ENCODE assay signal across 9 mouse cellular contexts in genomic region chr11:115160016-115160797, GRCm38 (mm10). TPM values are rescaled to one million over a fixed set of nuclear protein-coding genes. Genes with fewer than 3 reads are reported as not detected.
DNase-seq lines count a peak whose midpoint lies in the region; ATAC-seq and TF ChIP-seq lines count a peak whose summit lies in the region.
"Had no signal": no experiment of that assay in that cellular context is flagged by ENCODE, and none has a peak within 500 bp of the region (broad histone marks: within the 10 kb centered on the region; RNA-seq: fewer than 3 reads in every experiment).

No protein-coding gene starts in this region.

- H3K36me3 ChIP-seq in testis, adult 2 months (ENCODE audit: control insufficient read depth, insufficient read depth, low read length): no peaks in the 10 kb centered on the region
- no peaks in the 10 kb centered on the region for H3K36me3 ChIP-seq in splenic B cell, adult 2 months (ENCODE audit: control insufficient read depth, insufficient read depth, low read length, poor library complexity, severe bottlenecking)
- H3K36me3 ChIP-seq: heart, embryonic 15.5 days had no signal

- no peak for ATAC-seq in megakaryocyte-erythroid progenitor cell, adult 5-6 weeks (replicated peaks; ENCODE audit: low FRiP score, low TSS enrichment, poor library complexity, severe bottlenecking)

- no peak overlapping the region for H3K4me3 ChIP-seq in testis, adult 2 months (ENCODE audit: control insufficient read depth, low read depth, low read length)
- no peak overlapping the region for H3K4me3 ChIP-seq in lung, adult 2 months (replicated peaks; ENCODE audit: extremely low read depth, low read depth, low read length)
- H3K4me3 ChIP-seq: heart, embryonic 15.5 days had no signal

- no peak overlapping the region for H3K27ac ChIP-seq in testis, adult 2 months (ENCODE audit: control insufficient read depth, insufficient read depth, low read depth, low read length)
- H3K27ac ChIP-seq: heart, embryonic 15.5 days had no signal

- peaks cover 22% of the 10 kb centered on the region for H3K4me1 ChIP-seq in testis, adult 2 months (ENCODE audit: control insufficient read depth, insufficient read depth, low read length)
- H3K4me1 ChIP-seq in lung, adult 2 months (ENCODE audit: control insufficient read depth, insufficient read depth, low read length): 0 out of 2 replicates have a peak, but pooled peaks cover 3% of the 10 kb centered on the region

- TF ChIP-seq CTCF in testis, adult 2 months (IDR thresholded peaks at IDR 0.05; ENCODE audit: control insufficient read depth, insufficient read depth, insufficient replicate concordance, low read depth, low read length): peak; percentile 54
- peak; percentile 79 for TF ChIP-seq CTCF in lung, adult 2 months (IDR thresholded peaks at IDR 0.05; ENCODE audit: insufficient read depth, low read length)

- WGBS in lung, adult 2 months: 58% methylated on average over 11 of the region's 11 CpGs

- DNase-seq in testis, postnatal 14 days (ENCODE audit: low spot score): no peak
- DNase-seq in adrenal gland, adult 2 months: peak; percentile 88
- DNase-seq in embryo, embryonic 10.5 days (ENCODE audit: low spot score): peak; percentile 71
- DNase-seq in kidney, adult 8-10 months: peak; percentile 91 to 98
- peak; percentile 97 for DNase-seq in lung, adult 2 months
- DNase-seq in splenic B cell, adult 2 months (ENCODE audit: low read depth, low spot score): peak; percentile 80

- no peak for TF ChIP-seq POLR2A in testis, adult 2 months (IDR thresholded peaks at IDR 0.05; ENCODE audit: control insufficient read depth, low read depth, low read length)
- no peak for TF ChIP-seq POLR2A in lung, adult 2 months (IDR thresholded peaks at IDR 0.05; ENCODE audit: borderline replicate concordance, extremely low read depth, low read depth, low read length)

- peaks cover 2% of the 10 kb centered on the region for H3K27me3 ChIP-seq in testis, adult 2 months (ENCODE audit: control insufficient read depth, insufficient read depth, low read length)
- no peaks in the 10 kb centered on the region for H3K27me3 ChIP-seq in splenic B cell, adult 2 months (ENCODE audit: control insufficient read depth, insufficient read depth, low read length, poor library complexity, severe bottlenecking)

RNA-seq across cellular contexts. Expression of gene Slc9a3r1, which starts 2.9 kb away (rescaled TPM):
- 21.2 and 29.7 TPM in 2 replicates for polyA plus RNA-seq in testis, adult 2 months (2012; rRNA removed)
- 10 to 100 TPM; 15.6 to 26.2 TPM for total RNA-seq in adrenal gland, adult 2 months (2021)
- 14.8 and 15.0 TPM in 2 replicates for polyA plus RNA-seq in adrenal gland, adult 2 months (2012; rRNA removed)
- 46.8 and 60.1 TPM in 2 replicates for polyA plus RNA-seq in lung, adult 2 months (2012; rRNA removed)
- total RNA-seq in megakaryocyte-erythroid progenitor cell, adult 5-6 weeks (2014; fragmentation: Nextera tagmentation): 20.4 and 22.2 TPM in 2 replicates
- 25.9 and 28.3 TPM in 2 replicates for total RNA-seq in megakaryocyte-erythroid progenitor cell, adult 5-6 weeks (2017)

RNA-seq across cellular contexts. Expression of gene Cd300lf, which starts 26.4 kb away (rescaled TPM):
- polyA plus RNA-seq in testis, adult 2 months (2012; rRNA removed): 0.09 and 0.14 TPM in 2 replicates
- under 1 TPM; 0.55 to 0.90 TPM for total RNA-seq in adrenal gland, adult 2 months (2021)
- 1.00 and 1.3 TPM in 2 replicates for polyA plus RNA-seq in adrenal gland, adult 2 months (2012; rRNA removed)
- 12.2 and 20.6 TPM in 2 replicates for polyA plus RNA-seq in lung, adult 2 months (2012; rRNA removed)
- total RNA-seq in megakaryocyte-erythroid progenitor cell, adult 5-6 weeks (2014; fragmentation: Nextera tagmentation): 2.1 TPM in 1 of 2 replicates, not detected in the other
- total RNA-seq in megakaryocyte-erythroid progenitor cell, adult 5-6 weeks (2017): 1.0 and 3.4 TPM in 2 replicates

RNA-seq across cellular contexts. Expression of gene Tmem104, which starts 27.1 kb away (rescaled TPM):
- polyA plus RNA-seq in testis, adult 2 months (2012; rRNA removed): 7.5 and 9.0 TPM in 2 replicates
- 10 to 100 TPM; 23.7 to 27.9 TPM for total RNA-seq in adrenal gland, adult 2 months (2021)
- polyA plus RNA-seq in adrenal gland, adult 2 months (2012; rRNA removed): 26.5 and 34.7 TPM in 2 replicates
- polyA plus RNA-seq in lung, adult 2 months (2012; rRNA removed): 19.1 and 21.6 TPM in 2 replicates
- total RNA-seq in megakaryocyte-erythroid progenitor cell, adult 5-6 weeks (2014; fragmentation: Nextera tagmentation): 5.0 and 10.1 TPM in 2 replicates
- 1.8 and 7.9 TPM in 2 replicates for total RNA-seq in megakaryocyte-erythroid progenitor cell, adult 5-6 weeks (2017)

RNA-seq across cellular contexts. Expression of gene Nat9, which starts 27.5 kb away (rescaled TPM):
- polyA plus RNA-seq in testis, adult 2 months (2012; rRNA removed): 106 and 118 TPM in 2 replicates
- 10 to 100 TPM; 20.0 to 29.2 TPM for total RNA-seq in adrenal gland, adult 2 months (2021)
- 12.0 and 16.2 TPM in 2 replicates for polyA plus RNA-seq in adrenal gland, adult 2 months (2012; rRNA removed)
- polyA plus RNA-seq in lung, adult 2 months (2012; rRNA removed): 18.8 and 26.4 TPM in 2 replicates
- 15.0 and 24.9 TPM in 2 replicates for total RNA-seq in megakaryocyte-erythroid progenitor cell, adult 5-6 weeks (2014; fragmentation: Nextera tagmentation)
- total RNA-seq in megakaryocyte-erythroid progenitor cell, adult 5-6 weeks (2017): 19.4 and 51.5 TPM in 2 replicates
